Mouse (Mus musculus) C2C12 (cell line): ENCODE measurements around the gene Hcar1. TPM values are rescaled to one million over a fixed set of nuclear protein-coding genes. Genes with fewer than 3 reads are reported as not detected.

Experiments used
- H3K27me3 ChIP-seq: one replicate; pipeline ENCODE4 v1.6.1; 2011; ENCODE audit not compliant: control insufficient read depth, insufficient read depth, insufficient read length
- H3K36me3 ChIP-seq: one replicate; pipeline ENCODE4 v1.6.1; 2011; ENCODE audit not compliant: control insufficient read depth, insufficient read depth
- H3K4me3 ChIP-seq: one replicate; pipeline ENCODE4 v1.5.1; 2011; ENCODE audit warnings: mild to moderate bottlenecking, control low read depth; ENCODE audit not compliant: poor library complexity, insufficient read depth, severe bottlenecking
- H3K79me2 ChIP-seq: one replicate; pipeline ENCODE4 v1.6.1; 2011; ENCODE audit not compliant: control insufficient read depth, insufficient read depth
- H3K79me3 ChIP-seq: one replicate; pipeline ENCODE4 v1.6.1; 2011; ENCODE audit warnings: low read depth, control low read depth
- H3ac ChIP-seq: one replicate; pipeline ENCODE3; 2011; ENCODE audit warnings: low read depth; ENCODE audit not compliant: control insufficient read depth, insufficient read length
- CEBPB ChIP-seq: IDR thresholded peaks from one replicate; pipeline ENCODE4 v1.6.1; 2011; ENCODE audit warnings: low read depth, mild to moderate bottlenecking, control low read depth, moderate library complexity
- CTCF ChIP-seq: IDR thresholded peaks from one replicate; pipeline ENCODE4 v1.5.1; 2011; ENCODE audit not compliant: control insufficient read depth, insufficient read depth, insufficient read length
- FOSL1 ChIP-seq: IDR thresholded peaks from one replicate; pipeline ENCODE4 v1.8.0; 2011; ENCODE audit warnings: mild to moderate bottlenecking, low read length; ENCODE audit not compliant: poor library complexity, insufficient read depth, severe bottlenecking
- MAX ChIP-seq: IDR thresholded peaks from one replicate; pipeline ENCODE4 v1.6.1; 2011; ENCODE audit warnings: mild to moderate bottlenecking, control low read depth
- MYOD1 ChIP-seq: IDR thresholded peaks from one replicate; pipeline ENCODE4 v1.6.1; 2011; ENCODE audit warnings: low read depth; ENCODE audit not compliant: control insufficient read depth, insufficient read length
- MYOG ChIP-seq: IDR thresholded peaks from one replicate; pipeline ENCODE4 v1.6.1; 2011; ENCODE audit not compliant: control insufficient read depth, insufficient read length; ENCODE audit errors: extremely low read depth
- USF1 ChIP-seq: IDR thresholded peaks from one replicate; pipeline ENCODE4 v1.6.1; 2011; ENCODE audit warnings: low read depth, mild to moderate bottlenecking, control low read depth, moderate library complexity
- polyA plus RNA-seq: library from polyadenylated mRNA; unstranded; fragments of >200 nt; fragmentation: generic; extraction: Trizol; gene quantifications from one replicate; pipeline ENCODE4 v1.2.1, GENCODE M21; 2012; ENCODE audit warnings: missing spikeins

The Hcar1 gene
- polyA plus RNA-seq, 1 experiment, result 0.02 TPM

- no peaks in the 10 kb centered on the region for H3K27me3 ChIP-seq
- H3K79me3 ChIP-seq, result no peaks in the 10 kb centered on the region
- no peaks in the 10 kb centered on the region for H3K79me2 ChIP-seq
- H3ac ChIP-seq, result no peak overlapping the region
- TF ChIP-seq CEBPB (no peak), USF1 (no peak), FOSL1 (no peak), MYOD1 (no peak), MAX (no peak), CTCF (no peak), MYOG (no peak)
- H3K4me3 ChIP-seq, result no peak overlapping the region
- no peaks in the 10 kb centered on the region for H3K36me3 ChIP-seq
Observed at GRCm38 (mm10) chr5:123832309-123832708, 47.5 kb downstream of the Hcar1 start.

DNA sequence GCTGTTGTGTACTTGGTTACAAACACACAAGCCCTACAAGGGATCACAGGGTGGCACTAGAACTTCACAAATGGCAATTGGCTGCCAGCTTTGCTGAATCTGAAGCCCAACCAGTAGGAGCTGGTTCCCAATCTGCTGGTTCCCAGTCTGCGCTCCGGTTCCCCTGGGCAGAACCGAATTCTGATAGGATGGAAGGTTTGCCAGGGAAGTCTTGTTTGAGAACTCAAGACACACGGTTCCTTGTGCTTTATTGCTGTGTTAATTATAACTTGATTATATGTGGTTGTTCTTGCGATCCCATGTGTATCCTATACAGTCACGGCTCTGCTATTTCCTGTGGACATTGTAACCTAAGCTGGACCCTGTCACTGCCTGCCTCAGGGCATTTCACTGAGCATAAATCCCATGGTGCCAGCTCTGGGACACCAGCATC is 52.1 kb downstream of the Hcar1 start:
- Histone ChIP-seq H3K36me3 (peaks cover 10% of the 10 kb centered on the region), H3K27me3 (no peaks in the 10 kb centered on the region), H3ac (no peak overlapping the region), H3K4me3 (no peak overlapping the region), H3K79me3 (no peaks in the 10 kb centered on the region), H3K79me2 (no peaks in the 10 kb centered on the region)
- peak; percentile 18 for TF ChIP-seq FOSL1
- TF ChIP-seq CTCF, result peak; percentile 32
- no peak for TF ChIP-seq USF1

Other genes starting within 250 kb of the Hcar1 start
- 12.7 TPM for gene Clip1, start 195.4 kb downstream of the Hcar1 start, polyA plus RNA-seq
- gene Zcchc8, start 158.9 kb downstream of the Hcar1 start, polyA plus RNA-seq, result 16.7 TPM
- 16.4 TPM for gene Rsrc2, start 130.6 kb downstream of the Hcar1 start, polyA plus RNA-seq
- 15.1 TPM for gene Kntc1, start 130.3 kb downstream of the Hcar1 start, polyA plus RNA-seq
- gene Hcar2, start 14.5 kb downstream of the Hcar1 start, polyA plus RNA-seq, result not detected
- 77.0 TPM for gene Denr, start 27.2 kb upstream of the Hcar1 start, polyA plus RNA-seq
- gene Gm43518, start 47.4 kb upstream of the Hcar1 start, polyA plus RNA-seq, result not detected
- gene Ccdc62, start 50.7 kb upstream of the Hcar1 start, polyA plus RNA-seq, result 2.5 TPM
- 24.3 TPM for gene Hip1r, start 93.6 kb upstream of the Hcar1 start, polyA plus RNA-seq
- gene Vps37b, start 152.2 kb upstream of the Hcar1 start, polyA plus RNA-seq, result 40.7 TPM
- 0.46 TPM for gene Abcb9, start 215.8 kb upstream of the Hcar1 start, polyA plus RNA-seq
- gene Ogfod2, start 232.3 kb upstream of the Hcar1 start, polyA plus RNA-seq, result 10.7 TPM
- gene Arl6ip4, start 236.1 kb upstream of the Hcar1 start, polyA plus RNA-seq, result 79.6 TPM